Mouse (Mus musculus) adrenal gland, adult 8-10 months (tissue): Measurements from ENCODE around the gene Tyro3. TPM values are rescaled to one million over a fixed set of nuclear protein-coding genes. Genes with fewer than 3 reads are reported as not detected.

ENCODE experiments used
- DNase-seq: peaks from one replicate; pipeline ENCODE4 v3.0.0; 2022
- total RNA-seq, 4 experiments: library from RNA; stranded (reverse); gene quantifications; 2 replicates each; pipeline ENCODE4 v1.2.4; 2022

Gene Tyro3
- total RNA-seq, 4 experiments from 2014 or later, result 3.9 to 5.2 (median 4.4) TPM

DNA sequence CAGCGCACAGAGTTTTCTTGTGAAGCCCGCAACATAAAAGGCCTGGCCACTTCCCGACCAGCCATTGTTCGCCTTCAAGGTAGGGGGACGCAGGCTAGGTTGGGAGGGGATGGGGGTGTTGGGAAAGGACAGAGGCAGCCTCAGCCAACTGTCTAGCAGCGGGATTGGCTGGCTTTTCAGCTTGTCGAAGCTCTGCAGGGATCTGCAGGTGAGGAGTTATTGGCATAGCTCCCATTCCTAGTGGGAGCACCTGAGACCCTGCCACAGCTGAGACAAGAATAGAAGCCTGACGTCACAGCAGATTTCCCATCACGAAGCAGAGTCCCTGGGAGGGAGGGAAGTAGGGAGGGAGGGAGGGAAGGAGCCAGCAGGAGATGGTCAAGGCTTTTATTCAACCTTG is 7.2 kb downstream of the Tyro3 start:
- no peak for DNase-seq

DNA sequence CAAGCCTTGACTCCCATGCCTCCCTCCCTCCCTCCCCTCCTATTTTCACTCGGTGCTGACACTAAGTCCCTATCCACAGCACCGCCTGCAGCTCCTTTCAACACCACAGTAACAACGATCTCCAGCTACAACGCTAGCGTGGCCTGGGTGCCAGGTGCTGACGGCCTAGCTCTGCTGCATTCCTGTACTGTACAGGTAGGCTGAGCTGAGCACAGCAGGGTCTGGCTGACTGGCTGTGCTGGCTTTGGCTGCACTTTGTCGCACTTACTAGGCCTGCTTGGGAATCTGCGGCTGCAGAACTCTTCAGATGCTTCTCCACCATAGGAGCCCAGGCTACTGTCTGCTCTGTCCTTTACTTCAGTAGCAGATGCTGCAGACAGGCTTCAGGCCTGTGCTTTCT is 8.0 kb downstream of the Tyro3 start:
- no peak for DNase-seq

DNA sequence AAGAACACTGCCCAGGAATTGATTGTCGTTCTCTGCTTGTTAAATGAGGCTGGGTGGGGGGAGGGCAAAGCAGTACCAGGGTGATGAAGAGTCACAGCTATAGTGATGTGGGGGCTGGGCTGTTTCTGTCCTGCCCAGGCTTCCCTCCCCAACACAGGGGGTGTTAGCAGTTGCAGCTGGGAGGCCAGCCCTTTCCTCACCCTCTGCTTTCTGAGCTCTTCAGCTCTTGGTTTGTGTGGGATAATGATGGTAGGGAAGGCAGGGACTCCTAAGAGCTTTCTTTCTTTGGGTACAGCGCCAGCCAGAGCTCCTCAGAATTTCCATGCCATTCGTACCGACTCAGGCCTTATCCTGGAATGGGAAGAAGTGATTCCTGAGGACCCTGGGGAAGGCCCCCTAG is 10.9 kb downstream of the Tyro3 start:
- DNase-seq, result no peak

DNA sequence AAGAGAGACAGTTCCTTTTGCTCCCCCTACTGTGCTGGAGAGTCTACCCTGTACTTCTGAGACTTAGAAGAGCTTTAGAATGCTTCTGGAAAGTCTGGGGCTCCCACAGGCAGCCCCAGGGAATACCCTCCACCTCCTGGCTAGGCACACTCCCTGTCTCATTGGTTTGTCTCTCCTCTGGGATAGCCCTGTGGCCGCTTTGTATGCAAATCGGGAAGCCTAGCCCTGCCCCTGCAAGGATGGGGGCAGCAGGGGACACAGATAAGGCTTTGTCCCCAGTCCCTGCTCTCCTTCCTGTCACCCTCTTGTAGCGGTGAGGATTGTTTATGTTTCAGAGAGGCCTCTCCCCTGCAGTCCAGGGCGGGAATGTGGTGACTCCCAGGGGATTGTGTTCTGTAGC is 11.3 kb downstream of the Tyro3 start:
- no peak for DNase-seq

DNA sequence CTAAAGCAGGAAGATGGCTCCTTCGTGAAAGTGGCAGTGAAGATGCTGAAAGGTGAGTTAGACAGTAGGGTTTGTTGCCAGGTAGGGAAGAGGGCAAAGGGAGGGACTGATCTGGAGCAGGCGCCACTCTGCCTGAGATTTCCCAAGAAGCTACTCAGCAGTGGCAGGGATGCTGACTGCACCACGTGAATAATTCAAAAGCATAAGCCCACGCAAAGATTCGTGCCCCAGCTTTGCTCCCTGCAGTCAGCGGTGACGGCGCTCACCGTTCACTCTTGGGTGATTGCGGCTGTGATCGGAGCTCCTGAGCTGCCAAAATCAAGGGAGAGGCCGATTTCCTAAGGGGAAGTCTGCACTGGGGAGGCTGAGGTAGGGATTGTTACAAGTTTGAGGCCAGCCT is 13.4 kb downstream of the Tyro3 start:
- DNase-seq, result no peak

DNA sequence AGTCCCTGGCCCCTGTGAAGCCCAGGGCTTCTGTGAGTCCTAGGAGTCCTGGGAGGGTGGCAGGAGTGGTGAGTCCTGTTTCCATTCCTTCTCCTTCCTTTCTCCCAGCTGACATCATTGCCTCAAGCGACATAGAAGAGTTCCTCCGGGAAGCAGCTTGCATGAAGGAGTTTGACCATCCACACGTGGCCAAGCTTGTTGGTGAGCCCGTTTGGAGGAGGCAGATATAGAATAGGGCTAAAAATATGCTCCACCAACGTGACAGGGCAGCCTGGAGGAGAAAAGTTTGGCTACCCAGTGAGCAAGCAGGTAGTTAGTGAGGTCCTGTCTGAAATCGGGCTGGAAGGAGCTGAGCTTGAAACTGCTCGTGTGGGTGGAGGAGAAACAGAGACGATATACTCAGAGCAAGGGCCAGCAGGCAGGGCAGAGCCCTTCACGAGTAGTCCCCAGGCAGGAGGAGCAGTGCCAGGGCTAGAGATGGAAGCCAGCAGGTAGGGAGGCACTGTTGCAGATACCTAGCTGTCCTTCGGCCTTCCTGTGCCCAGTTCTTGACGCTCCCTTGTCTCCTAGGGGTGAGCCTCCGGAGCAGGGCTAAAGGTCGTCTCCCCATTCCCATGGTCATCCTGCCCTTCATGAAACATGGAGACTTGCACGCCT is 14.1 kb downstream of the Tyro3 start:
- DNase-seq, result no peak

DNA sequence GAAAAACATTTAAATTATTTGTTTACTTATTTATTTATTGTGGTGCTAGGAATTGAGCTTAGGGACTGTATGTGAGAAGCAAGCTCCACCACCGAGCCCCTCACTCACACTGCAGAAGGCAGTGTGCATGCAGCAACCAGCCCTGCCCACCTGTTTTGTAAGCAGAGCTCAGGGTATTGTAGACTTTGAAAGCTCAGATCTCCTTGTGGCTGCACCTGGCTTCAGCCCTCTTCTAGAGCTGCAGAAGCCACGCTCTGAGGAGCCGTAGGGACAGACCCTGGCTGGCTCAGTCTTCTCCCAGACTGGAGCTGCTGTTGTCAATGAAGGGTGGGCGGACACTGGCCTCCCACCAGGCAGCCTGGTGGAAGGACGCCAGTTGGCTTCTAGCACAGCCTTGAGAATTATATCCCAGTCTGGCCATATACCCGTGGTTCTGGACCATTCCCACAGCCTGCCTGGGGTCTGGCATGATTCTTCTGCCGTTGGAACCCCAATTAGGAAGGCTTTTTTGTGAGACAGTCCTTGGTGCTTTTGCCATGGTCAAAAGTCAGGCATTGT is 16.9 kb downstream of the Tyro3 start:
- no peak for DNase-seq

DNA sequence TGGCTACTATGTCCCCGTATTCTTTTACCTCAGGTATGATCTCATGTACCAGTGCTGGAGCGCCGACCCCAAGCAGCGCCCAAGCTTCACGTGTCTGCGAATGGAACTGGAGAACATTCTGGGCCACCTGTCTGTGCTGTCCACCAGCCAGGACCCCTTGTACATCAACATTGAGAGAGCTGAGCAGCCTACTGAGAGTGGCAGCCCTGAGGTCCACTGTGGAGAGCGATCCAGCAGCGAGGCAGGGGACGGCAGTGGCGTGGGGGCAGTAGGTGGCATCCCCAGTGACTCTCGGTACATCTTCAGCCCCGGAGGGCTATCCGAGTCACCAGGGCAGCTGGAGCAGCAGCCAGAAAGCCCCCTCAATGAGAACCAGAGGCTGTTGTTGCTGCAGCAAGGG is 19.1 kb downstream of the Tyro3 start:
- no peak for DNase-seq

DNA sequence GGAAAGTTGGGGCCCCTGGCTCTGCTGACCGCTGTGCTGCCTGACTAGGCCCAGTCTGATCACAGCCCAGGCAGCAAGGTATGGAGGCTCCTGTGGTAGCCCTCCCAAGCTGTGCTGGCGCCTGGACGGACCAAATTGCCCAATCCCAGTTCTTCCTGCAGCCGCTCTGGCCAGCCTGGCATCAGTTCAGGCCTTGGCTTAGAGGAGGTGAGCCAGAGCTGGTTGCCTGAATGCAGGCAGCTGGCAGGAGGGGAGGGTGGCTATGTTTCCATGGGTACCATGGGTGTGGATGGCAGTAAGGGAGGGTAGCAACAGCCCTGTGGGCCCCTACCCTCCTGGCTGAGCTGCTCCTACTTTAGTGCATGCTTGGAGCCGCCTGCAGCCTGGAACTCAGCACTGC is 19.5 kb downstream of the Tyro3 start:
- no peak for DNase-seq

DNA sequence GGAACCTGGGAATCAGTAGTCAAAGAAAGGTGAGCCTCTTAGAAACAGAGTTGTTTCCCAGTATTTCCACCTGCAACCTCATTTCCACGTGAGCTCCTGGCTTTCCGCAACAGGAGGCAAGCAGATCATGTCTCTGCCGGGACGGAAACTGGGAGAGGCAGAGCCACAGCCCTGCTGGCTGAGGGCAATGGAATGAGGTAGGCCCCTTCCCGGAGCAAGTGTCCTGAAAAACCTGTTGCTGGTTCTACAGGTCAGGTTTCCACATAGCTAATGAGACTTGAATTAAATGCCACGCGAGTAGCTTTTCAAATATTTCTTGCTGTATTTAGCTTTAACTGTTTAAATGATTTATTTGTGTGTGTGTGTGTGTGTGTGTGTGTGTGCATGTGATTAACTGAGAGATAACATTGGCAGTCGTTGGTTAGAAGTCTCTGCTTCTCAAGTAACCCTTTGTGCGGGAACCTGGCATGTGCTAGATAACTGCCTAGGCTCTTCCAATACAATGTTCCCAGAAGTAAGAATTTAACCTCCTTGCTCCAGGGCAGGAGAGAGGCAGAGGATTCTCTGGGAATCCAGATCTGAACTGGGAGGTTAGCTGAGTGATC is 21.2 kb downstream of the Tyro3 start:
- no peak for DNase-seq

DNA sequence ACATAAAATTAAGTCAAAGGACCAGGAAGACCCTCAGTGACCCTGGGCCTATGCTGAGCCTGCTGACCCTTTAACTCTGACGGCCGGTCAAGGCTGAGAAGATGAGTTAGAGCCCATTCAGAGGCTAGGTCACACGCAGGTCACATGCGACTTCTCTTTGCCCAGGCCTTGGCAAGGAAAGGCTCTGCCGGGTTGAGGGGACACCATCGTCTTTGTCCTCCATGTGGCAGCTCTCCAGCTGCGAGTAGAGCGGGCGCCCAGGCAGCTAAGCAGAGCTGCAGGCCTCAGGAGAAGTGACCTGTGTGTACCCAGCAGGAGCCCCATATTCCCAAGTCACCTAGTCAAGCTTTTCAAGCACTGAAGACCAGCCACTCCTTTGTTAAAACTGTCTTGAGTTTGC is 23.6 kb downstream of the Tyro3 start:
- no peak for DNase-seq

DNA sequence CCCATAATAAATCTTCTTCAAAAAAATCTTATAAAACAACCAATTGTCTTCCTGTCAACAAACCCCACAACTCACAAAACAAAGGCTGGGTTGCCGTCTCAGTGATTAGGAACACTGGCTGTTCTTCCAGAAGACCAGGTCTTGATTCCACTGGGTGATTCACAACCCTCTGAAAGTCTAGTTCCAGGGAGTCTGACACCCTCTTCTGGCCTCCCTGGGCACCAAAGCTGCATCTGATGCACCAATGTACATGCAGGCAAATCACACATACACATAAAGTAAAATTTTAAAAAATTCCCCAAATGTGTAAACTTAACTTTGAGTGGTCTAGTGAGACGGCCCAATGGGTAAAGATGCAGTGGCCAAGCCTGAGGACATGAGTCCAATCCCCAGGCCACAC is 33.0 kb downstream of the Tyro3 start:
- DNase-seq, result no peak

DNA sequence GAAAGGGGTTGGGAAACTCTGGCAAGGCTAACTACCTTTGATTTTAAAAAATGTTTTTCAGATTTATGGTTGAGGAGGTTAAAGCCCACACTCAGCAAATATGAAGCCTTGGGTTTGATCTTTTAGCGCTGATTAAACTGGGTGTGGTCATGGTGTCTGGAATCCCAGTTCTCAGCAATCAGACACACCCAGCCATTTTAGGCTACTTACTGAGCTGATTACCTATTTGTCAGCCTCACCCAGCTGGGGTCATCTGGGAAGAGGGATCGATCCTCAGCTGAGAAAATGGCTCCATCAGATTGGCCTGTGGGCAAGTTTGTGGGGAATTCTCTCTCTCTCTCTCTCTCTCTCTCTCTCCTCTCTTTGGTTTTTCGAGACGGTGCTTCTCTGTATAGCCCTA is 36.7 kb downstream of the Tyro3 start:
- DNase-seq, result no peak

DNA sequence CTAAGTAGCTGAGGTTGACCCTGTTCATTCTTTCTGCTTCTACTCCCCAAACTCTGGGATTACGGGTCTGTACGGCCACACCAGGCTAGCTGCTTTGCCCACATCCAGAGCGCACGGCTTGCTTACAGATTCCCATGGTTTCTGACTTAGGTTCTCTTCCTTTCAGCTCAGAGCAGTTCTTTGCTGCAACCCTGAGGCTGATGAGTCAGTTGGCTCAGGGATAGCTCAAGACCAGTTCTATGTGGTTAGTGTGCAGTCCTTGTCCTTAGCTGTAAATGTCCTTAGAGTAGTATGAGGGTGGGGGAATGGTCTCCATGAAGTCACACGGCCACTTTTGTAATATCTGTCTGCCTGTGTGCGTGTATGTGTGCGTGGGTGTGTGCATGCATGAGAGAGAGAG is 40.1 kb downstream of the Tyro3 start:
- no peak for DNase-seq

DNA sequence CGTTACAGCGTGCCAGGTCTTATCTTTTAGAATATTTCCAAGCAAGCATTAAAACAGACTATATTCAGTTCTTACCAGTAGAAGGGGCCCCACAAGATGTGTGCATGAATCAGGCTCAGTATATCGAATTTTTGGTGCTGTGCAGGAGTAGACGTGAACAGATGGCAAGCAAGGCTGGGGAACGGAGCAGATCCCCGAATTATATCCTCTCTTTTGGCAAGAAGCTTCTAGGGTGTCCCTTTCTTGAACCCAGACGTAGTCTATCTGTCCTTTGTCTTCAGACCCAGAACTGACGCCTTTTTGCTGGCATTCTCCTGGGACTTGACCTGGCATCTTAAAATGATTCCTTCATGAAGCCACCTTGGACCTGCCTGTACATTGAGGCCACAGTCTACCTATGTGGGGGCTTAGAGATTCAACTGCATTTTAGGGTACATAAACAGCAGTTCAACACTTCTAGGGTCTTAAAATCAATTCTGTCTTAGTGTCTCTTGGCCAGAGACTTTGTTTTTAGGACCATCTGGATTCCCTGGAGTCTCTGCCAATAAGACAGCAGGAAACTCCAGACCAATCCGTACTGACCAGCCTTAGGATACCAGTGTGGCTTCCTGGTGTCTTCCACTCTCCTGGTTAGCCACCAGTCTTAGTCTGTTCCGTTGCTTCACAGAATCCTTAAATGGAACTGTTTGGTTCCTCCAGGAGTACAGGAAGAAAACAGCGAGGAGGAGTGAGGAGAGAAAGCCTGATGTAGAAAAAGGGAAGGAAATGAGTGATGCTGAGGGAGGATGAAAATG is 41.0 kb downstream of the Tyro3 start:
- no peak for DNase-seq

DNA sequence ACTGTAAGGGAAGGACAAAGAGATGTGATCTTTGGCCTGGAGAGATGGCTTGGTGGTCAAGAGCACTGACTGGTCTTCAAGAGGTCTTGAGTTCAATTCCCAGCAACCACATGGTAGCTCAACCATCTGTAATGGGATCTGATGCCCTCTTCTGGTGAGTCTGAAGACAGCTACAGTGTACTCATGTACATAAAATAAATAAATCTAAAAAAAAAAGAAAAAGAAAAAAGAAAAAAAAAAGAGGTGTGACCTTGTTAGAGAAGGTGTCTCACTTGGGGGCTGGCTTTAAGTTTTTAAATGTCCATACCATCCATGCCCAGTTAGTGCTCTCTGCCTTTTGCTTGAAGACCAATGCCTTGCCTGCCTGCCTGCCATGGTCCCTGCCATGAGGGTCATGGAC is 42.5 kb downstream of the Tyro3 start:
- no peak for DNase-seq

DNA sequence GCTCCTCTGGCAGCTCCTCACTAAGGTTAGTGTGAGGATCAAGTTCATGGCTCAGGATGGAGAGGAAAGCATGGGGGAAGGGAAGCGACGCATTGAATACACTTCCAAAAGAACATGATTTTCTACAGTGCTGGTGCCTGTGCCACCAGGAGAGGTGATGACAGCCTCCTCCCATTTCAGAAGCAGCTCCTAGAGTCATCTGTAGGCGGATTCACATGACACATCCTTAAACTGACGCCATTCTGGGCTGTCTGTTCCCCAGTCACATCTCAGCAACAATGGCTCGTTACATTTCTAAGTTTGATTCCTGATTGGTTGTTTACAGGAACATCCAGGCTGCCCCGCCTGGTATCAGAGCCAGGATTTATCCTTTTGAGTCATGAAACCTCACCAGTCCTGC is 44.5 kb downstream of the Tyro3 start:
- no peak for DNase-seq

DNA sequence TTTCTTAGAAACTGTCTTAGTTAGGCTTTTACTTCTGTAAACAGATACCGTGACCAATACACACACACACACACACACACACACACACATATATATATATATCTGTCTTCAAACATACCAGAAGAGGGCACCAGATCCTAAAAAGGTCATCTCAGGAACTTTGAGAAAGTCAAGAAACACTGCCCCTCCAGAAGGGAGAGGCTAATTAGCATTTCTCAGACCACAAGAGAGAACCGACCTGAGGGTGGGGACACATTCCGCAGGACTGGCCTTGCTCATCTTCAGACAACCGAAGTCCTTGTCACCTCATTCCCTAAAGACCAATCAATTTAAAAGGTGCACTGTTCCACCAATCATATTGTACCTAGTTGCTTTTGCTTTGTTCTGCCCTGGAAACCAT is 46.0 kb downstream of the Tyro3 start:
- no peak for DNase-seq

DNA sequence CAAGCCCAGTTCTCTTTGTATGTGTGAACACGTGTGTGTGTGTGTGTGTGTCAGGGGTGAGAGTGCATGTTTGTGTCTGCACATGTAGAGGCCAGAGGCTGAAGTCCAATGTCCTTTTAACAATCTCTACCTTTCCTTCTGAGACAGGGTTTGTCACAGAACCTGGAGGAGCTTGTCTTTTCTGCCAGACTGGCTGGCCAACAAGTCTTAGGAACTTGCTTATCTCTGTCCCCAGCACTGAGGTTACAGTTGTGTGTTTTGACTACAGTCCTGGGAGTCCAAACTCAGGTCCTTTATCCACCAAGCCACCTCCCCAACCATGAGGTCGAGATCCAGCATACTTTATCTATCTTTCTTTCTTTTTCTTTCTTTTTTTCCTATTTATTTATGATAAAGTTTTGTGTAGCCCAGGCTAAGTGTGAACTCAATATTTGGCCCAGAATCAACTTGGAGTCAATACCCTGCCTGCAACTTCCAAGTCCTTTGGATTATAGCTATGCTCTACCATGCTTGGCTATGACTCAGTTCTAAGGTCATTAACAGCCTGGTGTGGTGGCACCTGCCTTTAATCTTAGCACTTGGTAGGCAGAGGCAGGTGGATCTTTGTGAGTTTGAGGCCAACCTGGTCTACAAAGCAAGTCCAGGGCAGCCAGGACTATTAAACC is 48.5 kb downstream of the Tyro3 start:
- no peak for DNase-seq

DNA sequence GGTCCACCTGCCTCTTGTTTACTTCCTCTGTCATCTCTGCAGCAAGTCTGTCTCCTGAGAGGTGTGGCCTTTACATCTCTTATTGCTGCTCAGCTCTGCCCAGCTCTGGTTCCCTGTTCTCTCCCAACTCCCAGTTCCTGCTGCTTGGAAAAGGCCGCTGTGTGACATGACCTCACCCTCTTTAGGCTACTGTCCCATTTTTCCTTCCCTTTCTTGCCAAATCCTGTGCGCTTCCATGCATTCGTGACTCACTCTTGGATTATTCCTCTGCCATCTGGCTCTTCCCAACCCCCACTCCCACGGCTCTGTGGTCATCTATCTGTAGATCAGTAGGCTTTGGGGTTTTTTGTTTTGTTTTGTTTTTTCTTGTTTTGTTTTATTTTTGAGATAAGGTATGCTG is 49.4 kb downstream of the Tyro3 start:
- no peak for DNase-seq

DNA sequence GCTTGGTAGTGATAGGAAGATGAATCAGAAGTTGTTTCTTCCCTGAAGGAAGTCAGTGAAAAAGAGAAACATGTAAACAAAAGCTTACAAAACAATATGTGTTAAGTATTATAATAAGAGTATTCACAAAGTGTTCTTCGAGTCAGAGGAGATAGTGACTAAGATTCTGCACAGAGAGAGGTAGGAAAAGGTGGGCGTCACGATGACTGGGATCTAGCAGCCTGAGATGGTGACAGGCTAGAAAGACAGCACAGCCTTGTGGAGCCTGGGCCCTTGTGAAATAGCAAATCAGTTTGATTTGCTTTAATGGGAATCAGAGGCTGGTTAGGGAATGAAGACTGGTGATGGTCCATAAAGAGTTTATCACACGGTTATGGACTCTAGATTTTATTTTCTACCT is 56.3 kb downstream of the Tyro3 start:
- no peak for DNase-seq

DNA sequence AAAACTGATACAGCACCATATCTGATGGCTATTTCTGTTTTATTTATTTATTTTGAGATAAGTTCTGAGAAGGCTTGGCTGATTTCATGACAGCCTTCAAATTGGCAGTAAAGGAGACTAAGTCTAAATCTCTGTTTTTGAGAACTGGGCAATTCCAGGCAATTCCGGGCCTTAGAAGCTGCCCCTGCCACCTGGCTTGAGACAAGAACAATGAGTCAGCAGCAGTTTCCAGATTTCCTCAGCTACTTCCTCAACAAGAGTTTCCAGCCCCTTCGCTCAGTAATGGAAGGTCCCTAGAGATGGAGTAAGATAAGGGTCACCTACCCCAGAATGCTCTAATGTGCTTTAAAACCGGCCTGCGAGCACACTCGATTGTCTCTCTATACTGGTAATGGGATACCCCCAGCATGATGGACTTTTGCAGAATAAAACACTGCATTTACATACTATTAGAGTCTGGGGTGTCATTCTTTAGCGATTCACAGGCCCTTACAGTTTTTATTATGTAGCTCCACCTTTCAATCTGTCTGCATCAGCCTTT is 57.8 kb downstream of the Tyro3 start:
- no peak for DNase-seq

DNA sequence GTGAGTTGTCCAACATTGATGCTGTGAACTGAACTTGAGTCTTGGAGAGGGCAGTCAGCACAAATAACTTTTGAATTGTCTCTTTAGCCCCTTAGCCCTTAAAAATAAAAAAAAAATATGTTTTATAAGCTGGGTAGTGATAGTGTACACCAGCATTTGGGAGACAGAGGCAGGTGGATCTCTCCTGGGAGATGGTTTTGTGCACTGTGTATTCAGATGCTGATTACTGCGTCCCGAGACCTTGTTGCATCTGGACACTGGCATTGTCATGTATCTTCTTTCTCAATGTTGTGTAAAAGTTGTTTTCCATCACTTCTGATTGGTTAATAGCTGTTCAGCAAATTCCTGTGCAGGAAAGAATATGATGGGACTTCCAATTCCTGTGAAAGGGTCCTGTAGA is 59.8 kb downstream of the Tyro3 start:
- DNase-seq, result no peak
